Mouse (Mus musculus) heart, embryonic 13.5 days (tissue): ENCODE measurements around the gene Anks1b. TPM values are rescaled to one million over a fixed set of nuclear protein-coding genes. Genes with fewer than 3 reads are reported as not detected.

Experiments used
- ATAC-seq: fragments of 200-750 bp; cut with Nextera tagmentation; 2 replicates; pipeline ENCODE4 v1.8.0; 2017; ENCODE audit warnings: moderate TSS enrichment; ENCODE audit not compliant: insufficient number of reproducible peaks, low FRiP score, low TSS enrichment; ENCODE audit errors: extremely low read depth
- H3K27ac ChIP-seq: fragments of 300-500 bp; sonication (generic); replicated peaks from 2 replicates; pipeline ENCODE4 v1.5.1; 2015; ENCODE audit warnings: moderate library complexity, mild to moderate bottlenecking, inconsistent platforms
- H3K27me3 ChIP-seq: fragments of 300-500 bp; sonication (generic); replicated peaks from 2 replicates; pipeline ENCODE4 v1.6.1; 2015; ENCODE audit warnings: mild to moderate bottlenecking, inconsistent platforms
- H3K36me3 ChIP-seq: fragments of 300-500 bp; sonication (generic); 2 replicates; pipeline ENCODE4 v1.6.1; 2015; ENCODE audit warnings: mild to moderate bottlenecking, inconsistent platforms
- H3K4me1 ChIP-seq: fragments of 300-500 bp; sonication (generic); 2 replicates; pipeline ENCODE4 v1.6.1; 2015; ENCODE audit warnings: inconsistent platforms
- H3K4me2 ChIP-seq: fragments of 300-500 bp; sonication (generic); 2 replicates; pipeline ENCODE4 v1.6.1; 2015; ENCODE audit warnings: inconsistent platforms, mild to moderate bottlenecking, moderate library complexity
- H3K4me3 ChIP-seq: fragments of 300-500 bp; sonication (generic); 2 replicates; pipeline ENCODE4 v1.5.1; 2015; ENCODE audit warnings: moderate library complexity, mild to moderate bottlenecking, inconsistent platforms
- H3K9ac ChIP-seq: fragments of 300-500 bp; sonication (generic); 2 replicates; pipeline ENCODE4 v1.6.1; 2015; ENCODE audit warnings: inconsistent platforms, mild to moderate bottlenecking, moderate library complexity
- H3K9me3 ChIP-seq: fragments of 300-500 bp; sonication (generic); 2 replicates; pipeline ENCODE4 v1.6.1; 2016; ENCODE audit warnings: inconsistent platforms
- WGBS: fragments of 180-500 bp; shearing (Covaris S2); methylation state at CpG from one replicate; pipeline ENCODE4 v1.1.7; 2015; ENCODE audit warnings: mixed read lengths; 5-methylcytosine and 5-hydroxymethylcytosine counted together
- polyA plus RNA-seq: library from polyadenylated mRNA; unstranded; fragments of >200 nt; fragmentation: Nextera tagmentation; extraction: Ambion mirVana; gene quantifications from 2 replicates; pipeline ENCODE4 v1.2.1, GENCODE M21; 2015

Gene Anks1b
- polyA plus RNA-seq, 1 experiment from 2014 or later = 0.64 TPM

GRCm38 (mm10) chr10:90306156-90306555 lies 432.8 kb downstream of the Anks1b start:
- H3K36me3 ChIP-seq = no peaks in the 10 kb centered on the region
- ATAC-seq = no peak
- no peaks in the 10 kb centered on the region for H3K4me1 ChIP-seq
- H3K4me3 ChIP-seq = no peak overlapping the region
- no peaks in the 10 kb centered on the region for H3K27me3 ChIP-seq
- H3K9me3 ChIP-seq = no peaks in the 10 kb centered on the region
- H3K27ac ChIP-seq = no peak overlapping the region
- no peak overlapping the region for H3K4me2 ChIP-seq
- H3K9ac ChIP-seq = no peak overlapping the region

DNA sequence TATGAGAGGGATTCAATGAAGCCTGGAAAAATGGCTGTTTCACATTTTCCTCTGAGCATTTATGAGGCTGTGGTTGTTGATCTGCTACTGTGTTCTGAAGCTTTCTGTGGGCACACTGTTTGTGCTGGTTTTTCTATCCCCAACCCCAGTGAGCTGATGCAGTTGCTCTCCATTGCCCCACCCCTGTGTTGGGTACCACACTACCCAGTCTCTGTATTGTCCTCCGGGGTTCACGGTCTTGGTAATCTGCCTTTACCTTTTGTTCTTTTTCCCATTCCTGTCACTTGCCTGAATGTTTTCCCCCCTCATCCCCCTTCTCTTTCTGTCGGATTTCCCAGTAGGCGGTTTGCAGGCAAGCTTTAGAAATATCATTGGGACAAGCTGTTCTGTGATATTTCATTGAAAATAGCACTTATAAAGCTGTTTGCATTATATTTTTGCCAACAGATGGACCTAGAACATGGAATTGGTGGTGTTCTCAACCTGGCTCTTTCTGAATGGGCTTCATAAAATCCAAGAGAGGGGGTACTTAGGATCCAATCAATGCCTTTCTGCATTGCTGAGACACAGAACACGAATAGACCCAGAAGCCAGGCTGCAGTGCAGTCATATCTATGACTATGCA lies 434.7 kb downstream of the Anks1b start:
- Histone ChIP-seq H3K27me3 (no peaks in the 10 kb centered on the region), H3K4me3 (no peak overlapping the region), H3K9ac (no peak overlapping the region), H3K27ac (no peak overlapping the region), H3K36me3 (no peaks in the 10 kb centered on the region), H3K4me2 (no peak overlapping the region), H3K4me1 (no peaks in the 10 kb centered on the region), H3K9me3 (no peaks in the 10 kb centered on the region)
- ATAC-seq = no peak
- WGBS = 57% methylated on average over 5 of the region's 5 CpGs

GRCm38 (mm10) chr10:90329781-90330180 lies 456.5 kb downstream of the Anks1b start:
- Histone ChIP-seq H3K27me3 (no peaks in the 10 kb centered on the region), H3K4me1 (no peaks in the 10 kb centered on the region), H3K27ac (no peak overlapping the region), H3K9me3 (no peaks in the 10 kb centered on the region; the same call in 1 of the 2 replicates), H3K36me3 (no peaks in the 10 kb centered on the region), H3K4me3 (no peak overlapping the region), H3K9ac (no peak overlapping the region), H3K4me2 (no peak overlapping the region)
- ATAC-seq = no peak
- 82% methylated on average over 4 of the region's 4 CpGs for WGBS

DNA sequence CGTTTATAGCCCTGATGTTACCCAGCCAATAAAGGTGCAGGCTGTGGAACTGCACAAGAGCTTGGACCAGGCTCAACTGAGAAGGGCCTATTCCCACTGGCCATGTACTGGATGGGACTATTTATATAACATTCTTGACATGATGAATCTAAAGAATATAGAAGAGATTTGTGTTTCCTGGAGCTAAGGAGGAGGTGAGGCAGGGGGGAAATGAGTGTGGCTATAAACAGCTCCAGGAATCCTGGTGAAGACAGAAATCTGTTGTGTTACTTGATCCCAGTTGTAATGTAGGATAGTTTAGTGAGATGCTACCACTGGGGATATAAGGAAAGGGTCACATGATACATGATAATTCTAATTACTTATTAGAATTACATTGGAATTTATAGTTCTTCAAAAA lies 472.1 kb downstream of the Anks1b start:
- Histone ChIP-seq H3K4me1 (no peaks in the 10 kb centered on the region), H3K27me3 (no peaks in the 10 kb centered on the region), H3K9me3 (no peaks in the 10 kb centered on the region), H3K9ac (no peak overlapping the region), H3K4me3 (no peak overlapping the region), H3K4me2 (no peak overlapping the region), H3K36me3 (no peaks in the 10 kb centered on the region), H3K27ac (no peak overlapping the region)
- WGBS = 76% methylated on average over 1 of the region's 1 CpGs
- no peak for ATAC-seq

- H3K36me3 ChIP-seq = no peaks in the 10 kb centered on the region
- H3K27ac ChIP-seq = no peak overlapping the region
- no peaks in the 10 kb centered on the region for H3K9me3 ChIP-seq
- ATAC-seq = no peak
- H3K4me3 ChIP-seq = no peak overlapping the region
- no peak overlapping the region for H3K9ac ChIP-seq
- no peak overlapping the region for H3K4me2 ChIP-seq
- no peaks in the 10 kb centered on the region for H3K27me3 ChIP-seq
- H3K4me1 ChIP-seq = no peaks in the 10 kb centered on the region
- WGBS = no CpG with 5 or more reads among the region's 1 CpGs
Observed at GRCm38 (mm10) chr10:90356258-90356657, 482.9 kb downstream of the Anks1b start.

GRCm38 (mm10) chr10:90357169-90357907 lies 484.0 kb downstream of the Anks1b start:
- Histone ChIP-seq H3K4me3 (no peak overlapping the region), H3K4me1 (no peaks in the 10 kb centered on the region), H3K27me3 (no peaks in the 10 kb centered on the region), H3K27ac (no peak overlapping the region), H3K36me3 (no peaks in the 10 kb centered on the region), H3K9ac (no peak overlapping the region), H3K4me2 (no peak overlapping the region), H3K9me3 (no peaks in the 10 kb centered on the region)
- WGBS = 43% methylated on average over 1 of the region's 1 CpGs
- ATAC-seq = no peak

DNA sequence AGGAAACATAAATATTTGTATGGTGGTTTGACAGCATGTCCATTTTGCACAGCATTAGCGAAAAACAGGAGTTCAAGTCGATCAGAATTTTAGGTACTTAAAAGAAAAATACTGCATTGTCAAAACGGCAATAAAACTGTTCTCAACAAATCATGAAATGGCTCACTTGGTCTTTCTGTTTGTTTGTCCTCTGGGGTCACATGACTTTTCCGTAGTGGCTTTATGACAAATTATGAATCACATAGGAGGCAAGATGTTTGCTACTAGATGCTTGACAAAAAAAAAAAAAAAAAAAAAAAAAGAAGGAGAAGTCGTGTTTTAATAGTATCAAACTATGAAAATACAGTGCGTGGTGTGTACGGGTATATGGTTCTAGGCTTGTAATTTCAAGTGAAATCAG lies 495.7 kb downstream of the Anks1b start:
- no peak overlapping the region for H3K9ac ChIP-seq
- H3K4me1 ChIP-seq = no peaks in the 10 kb centered on the region
- ATAC-seq = no peak
- no peaks in the 10 kb centered on the region for H3K27me3 ChIP-seq
- no peak overlapping the region for H3K4me2 ChIP-seq
- H3K27ac ChIP-seq = no peak overlapping the region
- 81% methylated on average over 7 of the region's 7 CpGs for WGBS
- no peaks in the 10 kb centered on the region for H3K36me3 ChIP-seq
- H3K9me3 ChIP-seq = no peaks in the 10 kb centered on the region
- no peak overlapping the region for H3K4me3 ChIP-seq

DNA sequence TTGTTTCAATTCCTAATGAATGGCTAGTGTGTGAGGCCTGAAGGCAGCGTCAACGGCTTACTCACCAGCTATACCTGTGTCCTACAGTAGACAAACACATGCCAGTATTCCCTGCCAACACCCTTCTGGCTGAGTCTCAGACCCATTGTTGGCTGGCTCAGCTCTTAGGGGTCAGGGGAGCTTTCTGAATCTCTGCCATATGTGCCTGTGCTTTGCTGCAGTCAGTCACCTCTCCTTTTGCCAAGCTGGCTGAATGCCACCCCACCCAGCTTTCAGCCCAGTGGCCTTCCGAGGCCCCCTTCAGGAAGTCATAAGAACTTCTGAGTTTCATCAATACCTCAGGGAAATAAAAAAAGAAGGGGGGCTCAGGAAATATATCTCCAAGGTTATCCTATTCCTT lies 497.4 kb downstream of the Anks1b start:
- no peak overlapping the region for H3K27ac ChIP-seq
- ATAC-seq = no peak
- H3K36me3 ChIP-seq = no peaks in the 10 kb centered on the region
- 85% methylated on average over 3 of the region's 3 CpGs for WGBS
- no peak overlapping the region for H3K4me2 ChIP-seq
- no peaks in the 10 kb centered on the region for H3K4me1 ChIP-seq
- no peaks in the 10 kb centered on the region for H3K9me3 ChIP-seq
- no peaks in the 10 kb centered on the region for H3K27me3 ChIP-seq
- no peak overlapping the region for H3K4me3 ChIP-seq
- no peak overlapping the region for H3K9ac ChIP-seq

DNA sequence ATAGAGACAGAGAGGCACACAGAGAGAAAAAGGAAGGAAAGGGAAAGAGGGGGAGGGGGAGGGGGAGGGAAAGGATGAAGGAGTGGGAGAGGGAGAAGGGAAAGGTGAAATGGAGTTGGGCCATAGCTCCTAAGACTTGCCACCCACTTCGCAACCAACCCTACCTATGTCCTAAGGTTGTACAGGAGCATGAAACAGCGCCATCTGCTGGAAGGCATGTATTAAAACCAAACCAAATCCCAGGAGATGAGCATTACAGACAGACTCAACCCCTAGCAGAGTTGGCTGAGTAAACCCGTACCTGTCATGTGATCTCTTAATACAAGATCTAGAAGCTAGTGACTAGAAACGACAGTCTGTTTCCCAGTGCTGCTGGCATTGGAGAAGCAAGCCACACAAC lies 500.2 kb downstream of the Anks1b start:
- 30% methylated on average over 4 of the region's 4 CpGs for WGBS
- H3K9me3 ChIP-seq = no peaks in the 10 kb centered on the region
- no peak for ATAC-seq
- no peaks in the 10 kb centered on the region for H3K4me1 ChIP-seq
- no peak overlapping the region for H3K9ac ChIP-seq
- no peaks in the 10 kb centered on the region for H3K27me3 ChIP-seq
- no peak overlapping the region for H3K4me3 ChIP-seq
- H3K36me3 ChIP-seq = no peaks in the 10 kb centered on the region
- H3K4me2 ChIP-seq = no peak overlapping the region
- H3K27ac ChIP-seq = no peak overlapping the region

DNA sequence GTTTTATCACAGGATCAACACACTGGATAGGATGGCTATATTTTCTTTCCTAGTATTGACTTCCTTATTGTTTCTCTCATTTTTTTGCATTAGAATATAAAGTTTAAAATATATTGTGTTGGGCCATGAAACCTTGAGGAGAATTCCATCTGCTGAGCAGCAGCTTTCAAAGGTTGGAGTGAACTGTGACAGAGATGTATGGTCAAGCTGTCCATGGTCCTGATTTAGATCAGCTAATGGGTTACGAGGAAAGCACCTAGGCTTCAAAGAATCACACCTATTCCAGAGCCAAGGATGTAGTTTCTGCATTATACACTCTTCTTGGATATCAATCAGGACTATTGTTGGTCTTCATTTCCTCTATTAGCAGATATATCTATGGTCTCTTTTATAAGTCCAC lies 503.3 kb downstream of the Anks1b start:
- no peak overlapping the region for H3K27ac ChIP-seq
- H3K36me3 ChIP-seq = no peaks in the 10 kb centered on the region
- H3K4me2 ChIP-seq = no peak overlapping the region
- 56% methylated on average over 1 of the region's 1 CpGs for WGBS
- no peaks in the 10 kb centered on the region for H3K4me1 ChIP-seq
- no peak for ATAC-seq
- H3K27me3 ChIP-seq = no peaks in the 10 kb centered on the region
- no peak overlapping the region for H3K9ac ChIP-seq
- H3K9me3 ChIP-seq = no peaks in the 10 kb centered on the region
- H3K4me3 ChIP-seq = no peak overlapping the region

DNA sequence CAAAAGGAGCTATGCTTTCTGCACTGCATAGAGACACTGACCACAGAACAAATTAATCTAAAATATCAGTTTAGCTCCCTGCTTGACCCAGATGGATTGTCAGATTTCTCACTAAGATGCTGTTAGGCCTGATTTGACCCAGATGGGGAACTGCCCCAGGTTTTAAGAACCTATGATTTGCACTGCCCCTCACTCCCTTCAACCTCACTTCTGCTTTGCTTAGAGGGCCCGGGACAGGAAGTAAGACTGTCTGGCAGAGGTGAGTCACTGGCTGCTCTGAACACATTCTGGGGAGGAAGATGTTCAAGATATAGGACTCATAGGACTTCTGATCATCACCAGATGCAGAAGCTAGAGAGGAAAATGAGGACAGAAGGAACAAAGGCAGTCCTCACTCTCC lies 506.8 kb downstream of the Anks1b start:
- no peak for ATAC-seq
- Histone ChIP-seq H3K9me3 (no peaks in the 10 kb centered on the region), H3K4me1 (no peaks in the 10 kb centered on the region), H3K27me3 (no peaks in the 10 kb centered on the region), H3K27ac (no peak overlapping the region), H3K36me3 (no peaks in the 10 kb centered on the region), H3K9ac (no peak overlapping the region), H3K4me2 (no peak overlapping the region), H3K4me3 (no peak overlapping the region)
- WGBS = 44% methylated on average over 1 of the region's 1 CpGs

GRCm38 (mm10) chr10:90380704-90381339 lies 507.5 kb downstream of the Anks1b start:
- Histone ChIP-seq H3K9ac (no peak overlapping the region), H3K27ac (no peak overlapping the region), H3K4me2 (no peak overlapping the region), H3K9me3 (no peaks in the 10 kb centered on the region), H3K36me3 (no peaks in the 10 kb centered on the region), H3K4me3 (no peak overlapping the region), H3K27me3 (no peaks in the 10 kb centered on the region), H3K4me1 (no peaks in the 10 kb centered on the region)
- no peak for ATAC-seq
- WGBS = 64% methylated on average over 8 of the region's 8 CpGs
